Mouse (Mus musculus): ENCODE results near the gene Upk1b. TPM values are rescaled to one million over a fixed set of nuclear protein-coding genes. Genes with fewer than 3 reads are reported as not detected.

Upk1b gene
- polyA plus RNA-seq, 1 experiment from 2014 or later = 1.9 TPM

DNA sequence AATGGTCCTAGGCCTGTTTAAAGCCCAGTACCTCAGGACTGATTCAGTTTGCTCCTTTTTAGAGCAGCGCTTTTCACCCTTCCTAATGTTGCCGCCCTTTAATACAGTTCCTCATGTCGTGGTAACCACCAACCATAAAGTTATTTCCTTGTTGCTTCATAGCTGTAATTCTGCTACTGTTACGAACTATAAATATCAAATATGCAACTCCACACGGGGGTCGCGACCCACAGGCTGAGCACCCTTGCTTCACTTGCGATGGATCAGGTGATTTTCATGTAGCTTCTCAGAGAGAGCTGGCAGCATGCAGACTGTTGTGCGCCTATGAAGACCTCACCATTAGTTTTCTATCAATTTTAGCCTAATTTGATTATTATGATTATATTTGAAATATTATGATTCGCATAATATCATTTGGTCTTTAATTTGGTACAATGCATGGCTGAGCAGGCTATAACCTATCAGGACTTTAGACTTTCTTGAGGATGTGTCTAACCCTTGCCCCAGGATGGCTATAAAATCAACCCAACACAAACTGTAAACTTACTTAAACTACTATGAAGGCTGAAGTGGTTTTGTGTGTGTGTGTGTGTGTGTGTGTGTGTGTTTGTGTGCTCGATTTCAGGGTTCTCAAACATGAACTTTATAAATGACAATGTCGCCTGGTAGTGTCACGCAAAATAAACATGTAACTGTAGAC lies 58.8 kb downstream of the Upk1b start:
- H3K4me2 ChIP-seq = peak overlapping the region; percentile 84
- H3K4me3 ChIP-seq (replicated peaks) = peak overlapping the region; percentile 81
- H3K9ac ChIP-seq = no peak overlapping the region
- H3K36me3 ChIP-seq (replicated peaks) = no peaks in the 10 kb centered on the region
- WGBS = 84% methylated on average over 13 of the region's 13 CpGs
- H3K9me3 ChIP-seq = no peaks in the 10 kb centered on the region
- no peak overlapping the region for H3K27ac ChIP-seq
- H3K27me3 ChIP-seq = no peaks in the 10 kb centered on the region
- peaks cover 12% of the 10 kb centered on the region for H3K4me1 ChIP-seq
- 0 out of 2 replicates have a peak, but pooled peaks have one; percentile 27 for ATAC-seq (ENCODE audit: low FRiP score)

DNA sequence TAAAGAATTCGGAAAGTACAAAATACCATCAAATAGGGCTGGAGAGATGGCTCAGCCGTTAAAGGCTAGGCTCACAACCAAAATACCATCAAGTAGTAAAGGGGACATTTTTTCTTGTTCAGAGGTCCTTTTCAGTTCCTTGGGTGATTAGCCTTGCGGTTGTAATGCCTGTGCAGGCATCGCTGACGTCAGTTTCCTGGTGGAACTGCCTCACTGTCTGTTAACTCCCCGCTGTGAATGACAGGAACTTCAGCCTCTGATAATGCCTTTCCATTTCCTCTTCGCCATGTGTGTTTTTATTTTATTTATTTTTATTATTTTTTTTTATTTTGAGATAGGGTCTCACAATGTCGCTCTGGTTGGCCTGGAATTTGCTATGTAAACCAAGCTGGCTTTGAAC lies 69.2 kb downstream of the Upk1b start:
- Histone ChIP-seq H3K27me3 (no peaks in the 10 kb centered on the region), H3K4me1 (no peaks in the 10 kb centered on the region), H3K36me3 (replicated peaks) (no peaks in the 10 kb centered on the region), H3K27ac (no peak overlapping the region), H3K9me3 (no peaks in the 10 kb centered on the region), H3K9ac (no peak overlapping the region), H3K4me2 (no peak overlapping the region), H3K4me3 (replicated peaks) (no peak overlapping the region)
- ATAC-seq (ENCODE audit: low FRiP score) = no peak
- WGBS = 61% methylated on average over 8 of the region's 8 CpGs

- H3K27ac ChIP-seq = no peak overlapping the region
- WGBS = 71% methylated on average over 15 of the region's 15 CpGs
- H3K36me3 ChIP-seq (replicated peaks) = no peaks in the 10 kb centered on the region
- H3K4me1 ChIP-seq = no peaks in the 10 kb centered on the region
- no peaks in the 10 kb centered on the region for H3K27me3 ChIP-seq
- H3K9ac ChIP-seq = no peak overlapping the region
- ATAC-seq (ENCODE audit: low FRiP score) = no peak
- no peak overlapping the region for H3K4me2 ChIP-seq
- no peak overlapping the region for H3K4me3 ChIP-seq (replicated peaks)
- no peaks in the 10 kb centered on the region for H3K9me3 ChIP-seq
These were observed 70.4 kb downstream of the Upk1b start for GRCm38 (mm10) chr16:38729610-38730288.

- H3K9me3 ChIP-seq = no peaks in the 10 kb centered on the region
- no peaks in the 10 kb centered on the region for H3K36me3 ChIP-seq (replicated peaks)
- no peak overlapping the region for H3K4me3 ChIP-seq (replicated peaks)
- H3K4me2 ChIP-seq = no peak overlapping the region
- H3K4me1 ChIP-seq = no peaks in the 10 kb centered on the region
- no peak for ATAC-seq (ENCODE audit: low FRiP score)
- 88% methylated on average over 6 of the region's 6 CpGs for WGBS
- H3K27me3 ChIP-seq = no peaks in the 10 kb centered on the region
- no peak overlapping the region for H3K9ac ChIP-seq
- no peak overlapping the region for H3K27ac ChIP-seq
These were observed 71.0 kb downstream of the Upk1b start for GRCm38 (mm10) chr16:38729139-38729538.

DNA sequence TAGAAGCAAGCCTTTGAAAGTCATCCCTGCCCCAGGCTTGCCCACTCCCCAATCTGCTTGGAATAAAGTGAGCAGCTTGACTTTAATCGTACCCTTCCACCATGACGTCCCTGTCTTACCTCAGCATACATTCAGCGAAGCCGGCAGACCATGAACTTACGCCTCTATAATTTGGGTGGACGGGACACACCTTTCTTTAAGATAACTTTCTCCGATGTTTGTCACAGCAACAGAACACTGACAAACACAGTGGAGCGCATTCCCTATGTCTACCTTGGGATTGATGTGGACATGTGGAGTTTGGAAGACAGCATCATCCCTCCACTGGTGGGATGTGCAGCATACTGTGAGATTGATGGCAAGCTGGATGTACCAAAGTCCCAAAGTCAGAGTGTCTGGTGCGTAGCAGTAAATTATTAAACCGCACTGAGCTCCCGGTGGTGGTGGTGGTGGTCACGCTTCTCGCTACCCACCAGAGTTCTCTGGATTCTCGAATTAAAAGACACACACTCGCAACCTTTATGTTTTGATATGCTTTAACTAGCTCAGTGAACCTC lies 71.5 kb downstream of the Upk1b start:
- H3K9ac ChIP-seq = no peak overlapping the region
- no peak for ATAC-seq (ENCODE audit: low FRiP score)
- H3K9me3 ChIP-seq = no peaks in the 10 kb centered on the region
- no peak overlapping the region for H3K4me2 ChIP-seq
- H3K4me1 ChIP-seq = no peaks in the 10 kb centered on the region
- no peak overlapping the region for H3K27ac ChIP-seq
- WGBS = 93% methylated on average over 15 of the region's 15 CpGs
- no peaks in the 10 kb centered on the region for H3K36me3 ChIP-seq (replicated peaks)
- no peak overlapping the region for H3K4me3 ChIP-seq (replicated peaks)
- no peaks in the 10 kb centered on the region for H3K27me3 ChIP-seq

DNA sequence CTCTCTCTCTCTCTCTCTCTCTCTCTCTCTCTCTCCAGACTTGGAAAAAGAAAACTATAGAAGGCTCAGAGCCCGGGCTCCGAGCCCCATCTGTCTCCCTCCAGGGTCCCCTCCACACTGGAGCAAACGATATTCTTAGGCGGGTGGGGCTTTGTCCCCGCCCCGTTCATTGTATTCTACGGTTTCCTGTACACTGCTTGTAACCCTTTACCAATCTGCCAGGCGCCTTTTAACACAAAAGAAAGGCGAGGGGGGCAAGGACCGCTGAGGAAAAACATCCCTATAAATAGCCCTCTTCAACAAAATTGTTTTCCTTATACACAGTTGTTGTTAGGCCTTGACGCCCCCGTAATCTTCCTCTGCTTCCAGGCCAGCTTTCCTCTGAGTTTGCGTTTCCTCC lies 75.2 kb downstream of the Upk1b start:
- no peak for ATAC-seq (ENCODE audit: low FRiP score)
- H3K9me3 ChIP-seq = no peaks in the 10 kb centered on the region

DNA sequence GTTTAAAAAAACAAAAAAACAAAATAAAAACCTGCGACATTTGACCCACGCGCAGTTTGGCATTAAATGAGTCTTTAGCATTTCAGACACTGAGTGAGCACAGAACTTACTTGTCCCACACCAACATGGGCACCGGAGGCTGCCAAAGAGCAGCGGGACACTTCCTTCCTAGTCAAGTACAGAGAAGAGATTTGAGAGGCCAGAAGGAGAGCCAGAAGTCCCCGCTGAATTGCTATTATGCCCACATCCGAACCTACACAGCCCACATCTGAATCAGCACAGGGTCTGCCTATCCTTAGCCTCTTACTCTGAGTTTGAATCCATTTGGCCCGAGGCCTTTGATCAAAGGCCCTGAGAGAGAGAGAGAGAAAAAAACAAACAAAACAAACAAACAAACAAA lies 75.9 kb downstream of the Upk1b start:
- no peaks in the 10 kb centered on the region for H3K36me3 ChIP-seq (replicated peaks)
- no peak overlapping the region for H3K4me2 ChIP-seq
- H3K4me3 ChIP-seq (replicated peaks) = no peak overlapping the region
- H3K27me3 ChIP-seq = no peaks in the 10 kb centered on the region
- no peaks in the 10 kb centered on the region for H3K9me3 ChIP-seq
- H3K27ac ChIP-seq = no peak overlapping the region
- ATAC-seq (ENCODE audit: low FRiP score) = no peak
- 88% methylated on average over 8 of the region's 8 CpGs for WGBS
- no peaks in the 10 kb centered on the region for H3K4me1 ChIP-seq
- no peak overlapping the region for H3K9ac ChIP-seq

More for the DNA sequence above, 75.2 kb downstream of the Upk1b start:
- WGBS = 64% methylated on average over 13 of the region's 13 CpGs
- H3K4me1 ChIP-seq = no peaks in the 10 kb centered on the region
- no peak overlapping the region for H3K4me2 ChIP-seq
- no peak overlapping the region for H3K27ac ChIP-seq
- H3K27me3 ChIP-seq = no peaks in the 10 kb centered on the region
- H3K9ac ChIP-seq = no peak overlapping the region
- H3K4me3 ChIP-seq (replicated peaks) = no peak overlapping the region
- H3K36me3 ChIP-seq (replicated peaks) = no peaks in the 10 kb centered on the region

Other genes with a start within 250 kb of the Upk1b start
- 57.4 and 70.5 TPM in 2 replicates for gene Tmem39a, start 241.6 kb downstream of the Upk1b start, polyA plus RNA-seq (2016; fragmentation: Nextera tagmentation; extraction: Ambion mirVana)
- gene Arhgap31, start 87.1 kb downstream of the Upk1b start, polyA plus RNA-seq (2016; fragmentation: Nextera tagmentation; extraction: Ambion mirVana) = 6.4 and 8.8 TPM in 2 replicates
- gene B4galt4, start 58.1 kb downstream of the Upk1b start, polyA plus RNA-seq (2016; fragmentation: Nextera tagmentation; extraction: Ambion mirVana) = 21.1 and 25.6 TPM in 2 replicates
- not detected in 2 replicates for gene 4930435E12Rik, start 28.4 kb upstream of the Upk1b start, polyA plus RNA-seq (2016; fragmentation: Nextera tagmentation; extraction: Ambion mirVana)
- 4.3 and 6.5 TPM in 2 replicates for gene Igsf11, start 92.3 kb upstream of the Upk1b start, polyA plus RNA-seq (2016; fragmentation: Nextera tagmentation; extraction: Ambion mirVana)

Measured in forebrain, embryonic 12.5 days (tissue).